Mouse (Mus musculus) myocyte (in vitro differentiated cells): ENCODE measurements around the gene Hoxb9.

Experiments
- CEBPB ChIP-seq: IDR thresholded peaks from 2 replicates; pipeline ENCODE4 v1.6.1; 2011; ENCODE audit warnings: mild to moderate bottlenecking, moderate library complexity; ENCODE audit not compliant: poor library complexity, insufficient read depth, severe bottlenecking
- E2F4 ChIP-seq: IDR thresholded peaks from one replicate; pipeline ENCODE4 v1.6.1; 2011; ENCODE audit warnings: mild to moderate bottlenecking, control low read depth, moderate library complexity; ENCODE audit not compliant: insufficient read depth
- MAX ChIP-seq: IDR thresholded peaks from one replicate; pipeline ENCODE4 v1.6.1; 2011; ENCODE audit warnings: low read depth, mild to moderate bottlenecking, control low read depth
- POLR2A ChIP-seq: IDR thresholded peaks from one replicate; pipeline ENCODE4 v1.6.1; 2011; ENCODE audit warnings: low read depth, mild to moderate bottlenecking, control low read depth, moderate library complexity; ENCODE audit not compliant: insufficient read length
- USF1 ChIP-seq: IDR thresholded peaks from one replicate; pipeline ENCODE4 v1.6.1; 2011; ENCODE audit warnings: low read depth, mild to moderate bottlenecking, control low read depth, moderate library complexity

DNA sequence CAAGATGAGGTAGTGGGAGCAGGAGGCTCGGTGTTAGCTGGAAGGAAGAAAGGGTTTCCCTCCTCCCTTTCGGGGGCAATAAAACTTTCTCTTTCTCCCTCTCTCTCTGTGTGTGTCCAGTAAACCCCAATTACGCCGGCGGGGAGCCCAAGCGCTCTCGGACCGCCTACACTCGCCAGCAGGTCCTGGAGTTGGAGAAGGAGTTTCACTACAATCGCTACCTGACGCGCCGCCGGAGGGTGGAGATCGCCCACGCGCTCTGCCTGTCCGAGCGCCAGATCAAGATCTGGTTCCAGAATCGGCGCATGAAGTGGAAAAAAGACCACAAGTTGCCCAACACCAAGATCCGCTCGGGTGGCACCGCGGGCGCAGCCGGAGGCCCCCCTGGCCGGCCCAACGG lies 48.7 kb downstream of the Hoxb9 start:
- no peak for TF ChIP-seq USF1
- no peak for TF ChIP-seq POLR2A
- TF ChIP-seq CEBPB, result no peak
- no peak for TF ChIP-seq MAX
- no peak for TF ChIP-seq E2F4
